Mouse (Mus musculus): ENCODE results near the gene Lrrc17. TPM values are rescaled to one million over a fixed set of nuclear protein-coding genes. Genes with fewer than 3 reads are reported as not detected.

Gene Lrrc17
- polyA plus RNA-seq, 1 experiment, result not detected

GRCm38 (mm10) chr5:21565392-21566065, 22.2 kb downstream of the Lrrc17 start:
- H3K27me3 ChIP-seq (replicated peaks), result peaks cover 9% of the 10 kb centered on the region
- H3K4me3 ChIP-seq (replicated peaks), result peak overlapping the region; percentile 42
- peaks cover 7% of the 10 kb centered on the region; the same call in 1 of the 2 replicates for H3K4me1 ChIP-seq
- no peak for TF ChIP-seq GATA1 (IDR thresholded peaks at IDR 0.05; ENCODE audit: borderline replicate concordance, low read length)
- no peak for TF ChIP-seq FLI1 (IDR thresholded peaks at IDR 0.05; ENCODE audit: low read length)
- no peaks in the 10 kb centered on the region for H3K36me3 ChIP-seq (replicated peaks; ENCODE audit: low read length)
- no peaks in the 10 kb centered on the region for H3K9me3 ChIP-seq

DNA sequence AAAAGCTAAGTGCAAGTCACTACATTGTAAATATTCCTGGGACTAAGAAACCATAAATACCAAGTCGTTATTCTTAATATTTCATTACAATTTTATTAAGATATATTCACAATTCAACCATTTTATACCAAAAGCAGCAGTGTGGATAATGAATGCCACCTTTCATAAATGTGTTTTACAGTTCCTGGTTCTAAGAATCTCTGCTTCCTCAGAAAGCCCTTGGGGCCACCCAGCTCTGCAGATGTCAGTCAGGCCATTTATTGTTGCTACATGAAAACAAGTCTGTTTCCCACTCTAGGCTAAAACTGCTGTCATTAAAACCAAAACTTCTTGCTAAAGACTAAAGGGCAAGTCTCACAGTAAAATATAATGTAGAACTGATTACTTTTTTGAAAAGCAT, 24.4 kb downstream of the Lrrc17 start:
- no peaks in the 10 kb centered on the region for H3K9me3 ChIP-seq
- TF ChIP-seq FLI1 (IDR thresholded peaks at IDR 0.05; ENCODE audit: low read length), result no peak
- TF ChIP-seq GATA1 (IDR thresholded peaks at IDR 0.05; ENCODE audit: borderline replicate concordance, low read length), result no peak
- H3K4me3 ChIP-seq (replicated peaks), result no peak overlapping the region
- H3K36me3 ChIP-seq (replicated peaks; ENCODE audit: low read length), result no peaks in the 10 kb centered on the region
- H3K27me3 ChIP-seq (replicated peaks), result peaks cover 5% of the 10 kb centered on the region
- H3K4me1 ChIP-seq, result peaks cover 7% of the 10 kb centered on the region; the same call in 1 of the 2 replicates

GRCm38 (mm10) chr5:21572764-21573416, 29.5 kb downstream of the Lrrc17 start:
- no peaks in the 10 kb centered on the region for H3K9me3 ChIP-seq
- no peaks in the 10 kb centered on the region for H3K36me3 ChIP-seq (replicated peaks; ENCODE audit: low read length)
- H3K27me3 ChIP-seq (replicated peaks), result peaks cover 5% of the 10 kb centered on the region
- no peaks in the 10 kb centered on the region for H3K4me1 ChIP-seq
- H3K4me3 ChIP-seq (replicated peaks), result no peak overlapping the region
- TF ChIP-seq FLI1 (IDR thresholded peaks at IDR 0.05; ENCODE audit: low read length) (no peak), GATA1 (IDR thresholded peaks at IDR 0.05; ENCODE audit: borderline replicate concordance, low read length) (no peak)

DNA sequence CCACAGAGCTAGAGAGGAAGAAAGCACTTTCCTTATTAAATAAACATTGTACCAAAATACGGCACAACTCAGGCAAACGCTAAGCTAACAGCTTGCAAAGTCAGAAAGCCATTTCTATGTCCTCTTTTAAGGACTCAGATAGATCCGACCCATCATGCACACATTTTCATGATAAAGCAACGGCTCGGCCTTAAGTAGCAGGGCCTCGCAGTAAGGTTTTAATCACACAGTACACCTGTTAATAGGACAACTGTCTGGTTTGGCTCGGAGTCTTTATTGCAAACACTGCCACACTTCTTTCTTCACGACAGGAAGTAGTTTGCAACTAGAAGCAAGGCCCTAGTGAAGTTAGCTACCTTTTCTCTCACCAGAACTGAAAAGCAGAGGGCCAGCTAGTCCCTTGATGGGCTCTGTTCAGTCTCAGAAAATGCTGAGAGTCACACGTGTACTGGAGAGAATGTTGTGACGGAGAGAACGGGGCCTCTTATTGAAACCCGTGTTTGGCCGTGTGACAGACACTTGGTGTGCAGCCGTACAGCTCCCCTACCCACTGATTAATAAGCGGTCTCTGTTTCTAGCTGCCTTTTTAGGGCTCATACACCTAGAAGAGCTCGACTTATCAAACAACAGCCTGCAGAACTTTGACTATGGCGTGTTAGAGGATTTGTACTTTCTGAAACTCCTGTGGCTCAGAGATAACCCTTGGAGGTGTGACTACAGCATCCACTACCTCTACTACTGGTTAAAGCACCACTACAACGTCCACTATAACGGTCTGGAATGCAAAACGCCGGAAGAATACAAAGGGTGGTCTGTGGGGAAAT, 31.2 kb downstream of the Lrrc17 start:
- no peaks in the 10 kb centered on the region for H3K9me3 ChIP-seq
- TF ChIP-seq FLI1 (IDR thresholded peaks at IDR 0.05; ENCODE audit: low read length), result no peak
- no peaks in the 10 kb centered on the region for H3K36me3 ChIP-seq (replicated peaks; ENCODE audit: low read length)
- H3K4me1 ChIP-seq, result no peaks in the 10 kb centered on the region
- H3K4me3 ChIP-seq (replicated peaks), result no peak overlapping the region
- H3K27me3 ChIP-seq (replicated peaks), result peaks cover 2% of the 10 kb centered on the region

DNA sequence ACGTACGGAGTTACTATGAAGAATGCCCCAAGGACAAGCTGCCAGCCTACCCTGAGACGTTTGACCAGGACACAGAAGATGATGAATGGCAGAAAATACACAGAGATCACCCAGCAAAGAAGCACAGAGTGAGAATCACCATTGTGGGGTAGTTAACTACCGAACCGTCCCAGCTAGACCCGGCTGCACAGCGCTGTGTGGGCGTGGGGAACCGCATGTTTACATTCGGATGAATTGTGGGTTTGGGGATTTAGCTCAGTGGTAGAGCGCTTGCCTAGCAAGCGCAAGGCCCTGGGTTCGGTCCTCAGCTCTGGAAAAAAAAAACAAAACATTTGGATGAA, 31.8 kb downstream of the Lrrc17 start:
- TF ChIP-seq GATA1 (IDR thresholded peaks at IDR 0.05; ENCODE audit: borderline replicate concordance, low read length), result no peak
- no peak for TF ChIP-seq FLI1 (IDR thresholded peaks at IDR 0.05; ENCODE audit: low read length)
- no peak overlapping the region for H3K4me3 ChIP-seq (replicated peaks)

GRCm38 (mm10) chr5:21578136-21578535, 34.8 kb downstream of the Lrrc17 start:
- Histone ChIP-seq H3K36me3 (replicated peaks; ENCODE audit: low read length) (no peaks in the 10 kb centered on the region), H3K4me3 (replicated peaks) (no peak overlapping the region)
- TF ChIP-seq GATA1 (IDR thresholded peaks at IDR 0.05; ENCODE audit: borderline replicate concordance, low read length) (no peak), FLI1 (IDR thresholded peaks at IDR 0.05; ENCODE audit: low read length) (no peak)

More for the DNA sequence above, 31.8 kb downstream of the Lrrc17 start:
- no peaks in the 10 kb centered on the region for H3K4me1 ChIP-seq
- no peaks in the 10 kb centered on the region for H3K36me3 ChIP-seq (replicated peaks; ENCODE audit: low read length)
- H3K27me3 ChIP-seq (replicated peaks), result peaks cover 2% of the 10 kb centered on the region
- H3K9me3 ChIP-seq, result no peaks in the 10 kb centered on the region

DNA sequence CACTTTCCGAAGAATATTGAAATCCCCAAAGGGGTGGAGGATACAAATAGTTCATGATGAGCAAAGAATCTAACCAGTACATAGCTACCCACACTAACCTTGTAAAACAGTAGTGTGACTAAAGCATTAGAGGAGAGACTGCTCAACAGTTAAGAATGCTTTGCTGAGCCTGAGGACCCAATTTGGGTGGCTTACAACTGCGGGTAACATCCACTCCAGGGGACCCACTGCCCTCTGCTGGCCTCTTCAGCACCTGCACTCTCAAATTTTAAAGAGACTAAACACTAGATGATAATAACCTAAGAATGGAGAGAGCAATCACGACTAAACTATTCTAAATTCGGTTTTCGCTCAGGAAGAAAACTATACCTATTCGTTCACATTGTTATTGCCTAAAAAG, 43.4 kb downstream of the Lrrc17 start:
- peaks cover 8% of the 10 kb centered on the region for H3K27me3 ChIP-seq (replicated peaks)
- no peak overlapping the region for H3K4me3 ChIP-seq (replicated peaks)
- H3K36me3 ChIP-seq (replicated peaks; ENCODE audit: low read length), result no peaks in the 10 kb centered on the region
- no peaks in the 10 kb centered on the region for H3K4me1 ChIP-seq
- peaks cover 2% of the 10 kb centered on the region; the same call in 1 of the 2 replicates for H3K9me3 ChIP-seq
- TF ChIP-seq FLI1 (IDR thresholded peaks at IDR 0.05; ENCODE audit: low read length) (no peak), GATA1 (IDR thresholded peaks at IDR 0.05; ENCODE audit: borderline replicate concordance, low read length) (no peak)

More at GRCm38 (mm10) chr5:21578136-21578535, 34.8 kb downstream of the Lrrc17 start:
- Histone ChIP-seq H3K27me3 (replicated peaks) (peaks cover 3% of the 10 kb centered on the region), H3K4me1 (no peaks in the 10 kb centered on the region), H3K9me3 (no peaks in the 10 kb centered on the region)

DNA sequence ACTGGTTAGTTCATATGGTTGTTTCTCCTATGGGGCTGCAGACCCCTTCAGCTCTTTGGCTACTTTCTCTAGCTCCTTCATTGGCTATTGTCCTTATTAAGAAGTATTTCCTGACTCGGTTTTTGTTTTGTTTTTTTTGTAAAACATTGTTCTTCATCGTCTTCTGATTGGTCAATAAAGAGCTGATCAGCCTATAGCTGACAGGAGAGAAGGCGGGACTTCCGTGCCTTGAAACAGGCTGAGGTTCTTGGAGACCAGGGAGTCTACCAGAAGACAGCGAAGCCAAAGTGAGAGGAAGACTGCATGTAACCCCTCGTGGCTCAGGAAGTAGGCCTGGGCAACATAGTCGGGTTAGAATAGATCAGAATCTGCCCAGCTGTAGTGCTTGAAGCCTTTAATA, 44.3 kb downstream of the Lrrc17 start:
- Histone ChIP-seq H3K4me3 (replicated peaks) (no peak overlapping the region), H3K27me3 (replicated peaks) (peaks cover 7% of the 10 kb centered on the region), H3K36me3 (replicated peaks; ENCODE audit: low read length) (no peaks in the 10 kb centered on the region), H3K4me1 (no peaks in the 10 kb centered on the region), H3K9me3 (peaks cover 2% of the 10 kb centered on the region; the same call in 1 of the 2 replicates)
- TF ChIP-seq GATA1 (IDR thresholded peaks at IDR 0.05; ENCODE audit: borderline replicate concordance, low read length), result no peak

- TF ChIP-seq FLI1 (IDR thresholded peaks at IDR 0.05; ENCODE audit: low read length) (no peak), GATA1 (IDR thresholded peaks at IDR 0.05; ENCODE audit: borderline replicate concordance, low read length) (no peak)
- Histone ChIP-seq H3K4me1 (no peaks in the 10 kb centered on the region), H3K9me3 (peaks cover 2% of the 10 kb centered on the region; the same call in 1 of the 2 replicates)
Observed at GRCm38 (mm10) chr5:21588220-21588619, 44.9 kb downstream of the Lrrc17 start.

GRCm38 (mm10) chr5:21592106-21592505, 48.7 kb downstream of the Lrrc17 start:
- Histone ChIP-seq H3K36me3 (replicated peaks; ENCODE audit: low read length) (no peaks in the 10 kb centered on the region), H3K4me3 (replicated peaks) (no peak overlapping the region), H3K27me3 (replicated peaks) (peaks cover 7% of the 10 kb centered on the region), H3K4me1 (no peaks in the 10 kb centered on the region), H3K9me3 (peaks cover 2% of the 10 kb centered on the region; the same call in 1 of the 2 replicates)
- TF ChIP-seq GATA1 (IDR thresholded peaks at IDR 0.05; ENCODE audit: borderline replicate concordance, low read length), result no peak
- no peak for TF ChIP-seq FLI1 (IDR thresholded peaks at IDR 0.05; ENCODE audit: low read length)

More at GRCm38 (mm10) chr5:21588220-21588619, 44.9 kb downstream of the Lrrc17 start:
- H3K27me3 ChIP-seq (replicated peaks), result peaks cover 7% of the 10 kb centered on the region
- no peak overlapping the region for H3K4me3 ChIP-seq (replicated peaks)
- no peaks in the 10 kb centered on the region for H3K36me3 ChIP-seq (replicated peaks; ENCODE audit: low read length)
